Mouse (Mus musculus) E14TG2a.4 (cell line): ENCODE measurements around the gene Stt3a.

Experiments used
- H3K27me3 ChIP-seq: 2 replicates; pipeline ENCODE4 v1.6.1; 2014; ENCODE audit warnings: low read length, control low read depth; ENCODE audit not compliant: insufficient read depth
- H3K36me3 ChIP-seq: 2 replicates; pipeline ENCODE4 v1.6.1; 2014; ENCODE audit warnings: low read length, control low read depth; ENCODE audit not compliant: insufficient read depth
- H3K4me1 ChIP-seq: replicated peaks from 2 replicates; pipeline ENCODE4 v1.6.1; 2014; ENCODE audit warnings: low read depth, low read length, control low read depth
- H3K4me3 ChIP-seq: replicated peaks from 2 replicates; pipeline ENCODE4 v1.5.1; 2014; ENCODE audit warnings: mild to moderate bottlenecking, low read length
- H3K9me3 ChIP-seq: 2 replicates; pipeline ENCODE4 v1.6.1; 2014; ENCODE audit warnings: low read length, control low read depth
- CTCF ChIP-seq: conservative IDR thresholded peaks from 2 replicates; pipeline ENCODE4 v1.5.1; 2014; ENCODE audit warnings: low read length
- NANOG ChIP-seq: IDR thresholded peaks from 2 replicates; pipeline ENCODE4 v1.6.1; 2014; ENCODE audit warnings: borderline replicate concordance, low read length, mixed read lengths
- POU5F1 ChIP-seq: IDR thresholded peaks from 2 replicates; pipeline ENCODE4 v1.6.1; 2014; ENCODE audit warnings: low read length, borderline replicate concordance

Gene Stt3a

DNA sequence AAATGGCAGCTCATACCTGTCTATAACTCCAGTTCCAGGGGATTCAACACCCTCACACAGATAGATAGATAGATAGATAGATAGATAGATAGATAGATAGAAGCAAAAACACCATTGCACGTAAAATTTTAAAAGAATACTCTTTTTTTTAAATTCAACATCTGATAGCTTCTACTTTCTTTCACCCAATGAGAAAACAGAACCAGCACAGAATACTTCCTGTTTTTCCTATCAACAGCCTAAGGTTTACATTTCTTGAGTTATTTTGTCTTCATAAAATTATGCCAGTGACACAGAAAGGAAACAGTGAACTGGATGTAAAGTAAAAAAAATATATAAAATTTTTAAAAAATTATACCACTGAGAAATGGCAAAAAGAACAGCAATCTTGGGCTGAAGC, 3.1 kb downstream of the Stt3a start:
- H3K36me3 ChIP-seq, result peaks cover 63% of the 10 kb centered on the region
- H3K4me3 ChIP-seq, result no peak overlapping the region
- H3K9me3 ChIP-seq, result no peaks in the 10 kb centered on the region
- no peaks in the 10 kb centered on the region for H3K27me3 ChIP-seq
- TF ChIP-seq POU5F1 (no peak), NANOG (no peak), CTCF (no peak)
- peaks cover 29% of the 10 kb centered on the region for H3K4me1 ChIP-seq

DNA sequence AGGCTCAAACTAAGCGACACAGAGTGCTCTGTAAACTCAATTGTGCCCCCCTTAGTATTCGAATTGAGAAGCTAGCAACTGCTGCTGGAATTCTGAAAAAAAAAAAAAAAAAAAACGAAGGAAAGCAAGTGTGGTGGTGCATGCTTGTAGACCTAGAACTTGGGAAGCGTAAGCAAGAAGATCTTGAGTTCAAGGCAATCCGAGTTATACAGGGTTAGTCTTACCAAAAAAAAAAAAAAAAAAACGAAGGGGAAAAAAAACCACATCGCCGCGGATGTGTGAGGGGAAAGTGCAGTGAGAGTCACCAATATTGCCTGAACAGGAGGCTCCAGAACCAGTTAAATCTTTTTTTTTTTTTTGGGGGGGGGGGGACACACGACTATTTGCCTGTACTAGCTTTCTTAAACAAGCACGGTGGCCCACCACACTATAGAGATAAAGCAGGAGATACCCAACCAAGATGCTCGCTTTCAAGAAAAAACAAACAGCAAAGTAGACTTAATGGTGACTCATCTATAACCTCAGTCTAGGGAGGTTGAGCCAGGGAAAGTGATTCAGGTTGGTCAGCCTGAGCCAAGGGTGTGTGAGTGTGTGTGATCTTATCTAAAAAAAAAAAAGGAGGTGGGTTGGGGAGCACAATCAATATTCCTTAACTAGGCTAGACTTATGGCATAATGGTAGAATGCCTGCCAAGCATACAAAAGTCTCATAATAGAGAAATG, 40.3 kb downstream of the Stt3a start, which contains the start of gene Chek1:
Chek1 (minus strand) TSS at position 32 of the 722 bp plus-strand sequence.
- H3K4me3 ChIP-seq, result peak within 1 kb of the TSS; percentile 92
- H3K27me3 ChIP-seq, result no peaks in the 10 kb centered on the region
- H3K9me3 ChIP-seq, result no peaks in the 10 kb centered on the region
- no peak for TF ChIP-seq POU5F1
- TF ChIP-seq NANOG, result no peak
- TF ChIP-seq CTCF, result no peak
- H3K4me1 ChIP-seq, result peaks cover 20% of the 10 kb centered on the region
- H3K36me3 ChIP-seq, result peaks cover 60% of the 10 kb centered on the region

DNA sequence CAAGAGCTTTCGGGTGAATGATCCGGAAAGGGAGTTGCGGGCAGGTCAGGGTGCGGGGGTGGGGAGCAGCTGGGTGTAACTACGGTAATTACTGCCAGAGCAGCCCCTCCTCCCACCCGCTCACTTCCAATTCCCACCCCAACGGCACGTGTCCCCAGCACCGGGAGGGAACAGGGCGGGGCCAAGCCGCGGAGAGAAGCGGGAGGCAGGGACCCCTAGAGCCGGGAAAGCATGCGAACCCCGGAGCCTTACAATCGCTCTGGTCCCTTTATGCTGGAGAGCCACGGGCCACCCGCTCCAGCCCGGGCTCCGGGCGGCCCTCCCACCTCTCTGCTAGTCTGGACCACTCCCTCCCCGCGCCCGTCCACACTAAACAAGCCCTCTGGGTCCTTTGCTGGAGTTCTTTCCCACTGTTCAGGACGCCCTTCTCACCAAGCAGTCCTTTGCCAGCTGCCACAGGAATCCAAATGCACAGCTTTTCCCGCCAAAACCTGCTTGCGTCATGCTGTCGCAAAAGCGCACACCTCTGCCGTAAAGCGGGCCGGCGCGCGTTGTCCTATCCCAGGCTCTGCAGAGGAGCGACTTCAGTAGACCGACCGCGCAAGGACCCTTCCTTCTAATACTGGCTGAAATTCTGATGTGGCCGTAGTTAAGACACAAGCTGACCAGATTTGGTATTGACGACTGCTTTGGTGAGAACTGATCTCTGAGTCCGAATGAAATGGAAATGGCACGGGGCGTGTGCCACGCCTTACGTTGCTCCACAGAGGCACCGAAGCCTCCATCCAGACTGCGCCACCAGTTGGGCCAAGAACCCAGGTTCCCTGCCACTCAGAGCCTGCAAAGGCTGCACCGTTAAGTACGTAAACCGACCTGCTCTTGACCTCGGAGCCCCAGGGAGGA, 41.1 kb downstream of the Stt3a start:
- Histone ChIP-seq H3K27me3 (no peaks in the 10 kb centered on the region), H3K36me3 (peaks cover 60% of the 10 kb centered on the region), H3K9me3 (no peaks in the 10 kb centered on the region), H3K4me3 (peak overlapping the region; percentile 92), H3K4me1 (peaks cover 20% of the 10 kb centered on the region)
- TF ChIP-seq NANOG, result no peak
- no peak for TF ChIP-seq CTCF
- TF ChIP-seq POU5F1, result no peak

DNA sequence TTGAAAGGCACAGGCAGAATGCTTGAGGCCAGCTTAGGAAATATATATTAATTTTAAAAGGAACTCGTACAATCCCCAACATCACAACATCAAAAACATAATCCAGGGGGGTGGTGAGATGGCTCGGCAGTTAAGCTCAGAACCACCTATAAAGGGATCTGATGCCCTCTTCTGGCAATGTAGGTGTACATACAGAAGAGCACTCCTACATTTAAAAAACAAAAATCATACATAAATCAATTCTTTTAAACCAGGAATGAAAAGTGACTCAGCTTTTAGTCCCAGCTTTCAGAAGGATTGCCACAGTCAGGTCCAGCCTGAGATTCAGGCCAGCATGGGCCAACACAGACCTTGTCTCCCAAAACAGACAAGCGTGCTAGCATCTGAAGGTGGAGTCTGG, 50.9 kb downstream of the Stt3a start:
- H3K27me3 ChIP-seq, result no peaks in the 10 kb centered on the region
- TF ChIP-seq POU5F1, result no peak
- peak; percentile 14; the same call in 1 of the 2 replicates for TF ChIP-seq CTCF
- H3K36me3 ChIP-seq, result peaks cover 91% of the 10 kb centered on the region
- H3K4me1 ChIP-seq, result no peaks in the 10 kb centered on the region
- no peaks in the 10 kb centered on the region for H3K9me3 ChIP-seq
- H3K4me3 ChIP-seq, result no peak overlapping the region

DNA sequence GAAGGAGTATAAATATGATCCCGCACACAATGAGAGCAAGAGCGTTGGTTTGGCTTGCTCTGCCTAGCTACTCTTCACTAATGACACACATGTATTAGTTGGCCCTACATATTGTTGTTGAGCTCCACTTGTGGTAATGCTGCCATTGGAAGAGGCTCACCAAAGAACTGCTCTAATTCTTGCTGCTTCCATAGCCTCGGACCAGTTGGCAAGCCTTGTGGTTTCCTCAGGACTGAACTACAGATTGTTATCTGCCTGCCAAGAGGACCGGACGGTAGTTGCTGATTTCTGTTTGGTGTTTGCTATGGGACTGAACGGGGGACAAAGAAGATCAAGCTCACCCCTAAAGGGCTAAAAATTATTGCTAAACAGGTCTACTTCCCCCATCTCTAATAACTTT, 60.2 kb downstream of the Stt3a start:
- no peaks in the 10 kb centered on the region for H3K9me3 ChIP-seq
- no peak overlapping the region for H3K4me3 ChIP-seq
- H3K4me1 ChIP-seq, result no peaks in the 10 kb centered on the region
- TF ChIP-seq CTCF, result no peak
- no peak for TF ChIP-seq POU5F1
- TF ChIP-seq NANOG, result no peak
- peaks cover 66% of the 10 kb centered on the region for H3K36me3 ChIP-seq
- H3K27me3 ChIP-seq, result no peaks in the 10 kb centered on the region

DNA sequence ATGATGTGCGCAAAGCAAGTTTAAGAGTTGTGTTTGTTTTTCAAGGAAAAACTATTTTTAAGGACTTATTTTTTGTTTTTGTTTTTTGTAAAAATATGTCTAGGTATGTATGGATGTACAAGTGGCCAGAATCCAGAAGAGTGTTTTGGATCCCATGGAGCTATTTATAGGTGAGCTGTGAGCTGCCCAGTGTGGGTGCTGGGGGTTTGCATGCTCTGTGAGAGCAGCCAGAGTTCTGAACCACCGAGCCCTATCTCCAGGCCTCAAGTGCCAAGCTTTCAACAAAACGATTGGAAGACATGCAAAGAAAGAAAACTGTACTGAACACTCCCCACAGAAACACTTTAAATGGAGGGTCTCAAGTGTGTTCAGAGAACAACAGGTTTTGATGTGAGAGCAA, 61.6 kb downstream of the Stt3a start:
- H3K36me3 ChIP-seq, result peaks cover 55% of the 10 kb centered on the region
- H3K27me3 ChIP-seq, result no peaks in the 10 kb centered on the region
- H3K4me1 ChIP-seq, result no peaks in the 10 kb centered on the region
- TF ChIP-seq POU5F1 (no peak), NANOG (no peak), CTCF (no peak)
- H3K4me3 ChIP-seq, result no peak overlapping the region
- peaks cover 4% of the 10 kb centered on the region for H3K9me3 ChIP-seq

DNA sequence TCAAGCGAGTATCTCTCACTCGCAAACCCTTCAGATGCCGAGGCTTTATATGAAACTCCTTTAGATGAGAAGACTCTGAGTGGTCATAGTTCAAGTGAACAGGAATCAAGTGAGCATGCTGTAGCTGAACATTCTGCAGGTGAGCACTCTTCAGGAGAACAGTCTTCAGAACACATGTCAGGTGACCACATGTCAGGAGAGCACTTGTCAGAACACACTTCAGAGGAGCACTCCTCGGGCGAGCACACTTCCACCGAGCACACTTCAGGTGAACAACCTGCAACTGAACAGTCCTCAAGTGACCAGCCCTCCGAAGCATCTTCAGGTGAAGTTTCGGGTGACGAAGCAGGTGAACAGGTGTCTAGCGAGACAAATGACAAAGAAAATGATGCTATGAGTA, 73.2 kb downstream of the Stt3a start:
- Histone ChIP-seq H3K36me3 (no peaks in the 10 kb centered on the region), H3K4me1 (no peaks in the 10 kb centered on the region), H3K9me3 (peaks cover 35% of the 10 kb centered on the region), H3K4me3 (no peak overlapping the region), H3K27me3 (no peaks in the 10 kb centered on the region)
- TF ChIP-seq POU5F1, result no peak
- no peak for TF ChIP-seq NANOG
- no peak for TF ChIP-seq CTCF

DNA sequence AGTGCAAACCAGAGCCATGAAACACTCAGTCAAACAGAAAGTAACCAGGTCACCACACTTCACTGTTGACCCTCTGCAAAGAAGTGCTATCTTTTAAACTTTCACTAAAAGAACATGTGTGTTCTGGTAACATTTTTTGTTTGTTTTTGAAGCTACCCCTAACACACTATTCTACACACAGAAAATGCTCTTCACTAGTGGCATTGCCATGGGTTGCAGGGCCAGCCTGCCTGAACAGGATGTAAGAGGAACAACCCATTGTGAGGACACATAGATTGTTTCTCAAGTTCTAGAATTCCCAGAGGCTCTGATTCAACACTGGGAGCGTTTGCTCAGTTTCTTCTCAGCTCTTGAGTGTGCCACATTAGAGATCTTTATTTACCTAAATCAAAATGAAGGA, 74.6 kb downstream of the Stt3a start, which contains the start of gene Acrv1:
Acrv1 (plus strand) TSS at position 301 of the 400 bp plus-strand sequence.
- TF ChIP-seq CTCF (no peak), POU5F1 (no peak)
- Histone ChIP-seq H3K4me3 (no peak within 1 kb of the TSS), H3K27me3 (no peaks in the 10 kb centered on the region)

DNA sequence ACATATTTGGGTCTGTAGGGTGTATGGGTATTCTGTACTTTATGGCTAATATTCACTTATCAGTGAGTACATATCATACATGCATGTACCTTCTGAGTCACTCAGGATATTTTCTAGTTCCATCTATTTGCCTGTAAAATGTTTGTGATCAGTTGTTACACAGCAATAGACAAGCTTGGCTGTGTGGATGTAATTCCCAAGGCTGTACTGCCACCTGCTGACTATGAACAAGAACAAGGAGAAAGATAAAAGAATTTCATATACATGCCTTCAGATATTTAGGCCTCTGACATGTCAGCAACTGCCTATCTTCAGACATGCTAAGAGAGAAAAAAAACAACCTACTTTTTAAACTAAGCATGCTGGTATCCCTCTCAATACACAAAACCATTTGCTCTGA, 80.2 kb downstream of the Stt3a start:
- H3K27me3 ChIP-seq, result no peaks in the 10 kb centered on the region
- H3K4me1 ChIP-seq, result no peaks in the 10 kb centered on the region
- H3K9me3 ChIP-seq, result no peaks in the 10 kb centered on the region
- H3K36me3 ChIP-seq, result no peaks in the 10 kb centered on the region
- TF ChIP-seq NANOG (no peak), CTCF (no peak), POU5F1 (no peak)
- H3K4me3 ChIP-seq, result no peak overlapping the region

More for the DNA sequence above, 74.6 kb downstream of the Stt3a start, which contains the start of gene Acrv1:
- H3K9me3 ChIP-seq, result peaks cover 35% of the 10 kb centered on the region
- H3K4me1 ChIP-seq, result no peaks in the 10 kb centered on the region
- H3K36me3 ChIP-seq, result no peaks in the 10 kb centered on the region
